Mouse (Mus musculus) heart, postnatal 14 days (tissue): ENCODE data around the gene Olfr156. TPM values are rescaled to one million over a fixed set of nuclear protein-coding genes. Genes with fewer than 3 reads are reported as not detected.
"Not testable (repeated sequence)": the region's sequence is repeated elsewhere in the genome, so short reads cannot be mapped to it uniquely, and the experiment has no call there.

Experiments
- DNase-seq, 2 experiments: peaks; one replicate each; pipeline ENCODE4 v3.0.0; 2021 to 2022
- intact Hi-C: fragments of 180-260 bp; cut with DNase I; formaldehyde crosslinking; loops from one replicate; pipeline ENCODE4 v1.15.1; 2025
- long read RNA-seq, 2 experiments: library from polyadenylated mRNA; stranded (forward); transcript quantifications; one replicate each; pipeline ENCODE4 v2.0.0; 2021
- total RNA-seq, 2 experiments: library from RNA; stranded (reverse); gene quantifications; 2 replicates each; pipeline ENCODE4 v1.2.3; 2021

Olfr156 gene
- not detected for total RNA-seq
- long read RNA-seq, experiment 1: 0 reads
- long read RNA-seq, experiment 2: 0 reads

DNA sequence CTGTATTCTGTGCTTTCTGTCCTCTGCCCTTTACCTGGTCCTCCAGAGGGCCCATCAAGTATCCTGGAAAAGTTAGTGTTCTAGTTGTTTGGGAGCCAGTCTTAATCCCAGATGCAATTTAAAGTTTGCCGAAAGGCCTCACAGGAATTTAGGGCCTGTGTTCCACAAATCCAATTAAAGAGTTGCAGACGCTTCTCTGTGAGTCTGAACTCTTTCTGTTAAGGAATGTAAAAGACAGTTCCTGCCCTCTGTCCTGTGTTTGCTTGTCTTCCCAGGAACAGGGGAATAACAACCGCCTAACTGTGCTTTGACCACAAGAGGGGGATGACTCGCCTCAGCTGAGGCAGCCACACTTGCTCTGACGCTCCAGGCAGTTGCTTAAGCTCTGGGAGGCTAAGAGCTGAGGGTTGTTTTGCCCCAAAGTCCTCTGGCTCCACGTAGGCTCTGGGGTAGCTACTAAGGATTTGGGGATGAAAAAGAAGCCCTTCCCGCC is at the start of gene Olfr156:
Olfr156 (minus strand) TSS at position 51 of the 493 bp plus-strand sequence.
- DNase-seq: peak; percentile 16 to 34
- intact Hi-C loops: loop anchor here (2.0 kb wide), 1 partner anchor 37 kb away; no protein-coding TSS in a partner anchor

DNA sequence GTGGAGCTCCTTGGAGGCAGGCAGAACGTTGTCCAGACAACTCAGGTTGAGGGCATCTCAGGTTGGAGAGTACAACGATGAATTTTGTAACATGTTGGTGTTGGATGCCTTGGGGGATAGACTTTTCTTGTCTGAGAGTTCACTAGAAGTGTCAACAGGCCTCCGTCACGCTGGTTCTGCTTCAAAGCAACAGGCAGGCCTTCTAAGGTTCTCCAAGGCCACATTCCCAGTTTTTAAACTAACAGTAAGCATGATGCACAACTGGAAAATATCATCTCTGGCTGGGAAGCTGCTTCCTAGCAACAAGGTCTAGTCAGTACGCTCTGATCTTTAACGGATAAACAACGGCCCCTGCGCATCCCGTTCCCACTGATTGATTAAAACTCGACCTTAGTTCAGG is 46.1 kb upstream of the Olfr156 start:
- intact Hi-C loops: loop anchor here (10.0 kb wide), 1 partner anchor 235 kb away; the partner anchor contains the start of gene Npr2

DNA sequence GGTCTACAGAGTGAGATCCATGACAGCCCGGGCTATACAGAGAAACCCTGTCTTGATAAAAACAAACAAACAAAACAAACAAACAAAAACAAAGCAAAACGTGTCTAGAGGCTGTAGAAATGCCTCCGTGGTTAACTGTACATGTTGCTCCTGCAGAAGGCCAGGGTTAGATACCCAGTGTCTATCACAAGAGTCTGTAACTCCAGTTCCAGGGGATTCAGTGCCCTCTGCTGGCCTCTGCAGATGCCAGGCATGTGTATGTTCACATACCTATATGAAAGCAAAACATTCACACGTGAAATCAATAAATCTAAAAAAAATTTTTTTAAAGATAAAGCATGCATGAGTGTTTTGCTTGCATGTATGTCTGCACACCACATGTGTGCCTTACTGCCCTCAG is 39.6 kb upstream of the Olfr156 start:
- DNase-seq: no peak
- intact Hi-C loops: loop anchor here (10.0 kb wide), 1 partner anchor 228 kb away; the partner anchor contains the start of gene Npr2

More for the DNA sequence above, 46.1 kb upstream of the Olfr156 start:
- no peak for DNase-seq

DNA sequence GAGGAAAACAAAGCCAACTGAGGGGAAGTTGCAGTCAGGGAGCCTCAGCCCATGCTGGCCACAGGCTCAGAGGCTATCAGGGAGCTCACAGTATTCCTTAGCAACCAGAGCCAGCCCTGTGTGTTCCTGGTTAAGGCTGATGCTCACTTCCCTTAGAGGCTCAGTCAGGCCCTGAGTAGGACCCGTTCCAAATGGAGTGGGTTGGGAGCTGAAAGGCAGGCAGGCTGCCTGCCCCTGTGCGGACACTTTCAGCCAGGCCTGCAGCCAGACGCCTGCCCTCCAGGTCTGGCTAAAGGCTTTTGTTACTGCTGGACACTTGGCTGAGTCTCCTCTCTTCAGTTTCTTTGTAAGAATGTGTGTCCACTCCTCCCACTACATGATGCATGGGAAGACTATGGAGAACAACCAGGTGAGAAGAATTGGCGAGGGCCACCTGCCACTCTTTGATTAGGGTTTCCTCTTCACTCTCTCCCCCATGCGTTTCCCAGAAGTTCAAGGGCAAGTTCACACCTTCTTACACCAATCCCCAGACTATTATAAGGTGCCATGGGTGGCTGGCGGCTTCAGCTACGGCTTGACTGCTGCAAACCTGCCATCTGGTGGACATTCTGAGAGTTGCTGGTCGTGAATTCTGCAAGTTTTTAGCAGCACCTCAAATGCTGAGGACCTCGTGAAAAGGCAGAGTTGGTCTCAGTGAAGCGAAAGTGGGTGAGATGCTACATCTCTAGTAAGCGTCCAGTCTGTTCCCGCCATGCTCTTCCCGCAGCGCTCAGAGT is 37.2 kb upstream of the Olfr156 start:
- peak; percentile 65 to 81 for DNase-seq
- intact Hi-C loops: loop anchor here (1.0 to 10.0 kb wide), 5 partner anchors 36 to 226 kb away; partner anchors contain the start of gene Npr2

DNA sequence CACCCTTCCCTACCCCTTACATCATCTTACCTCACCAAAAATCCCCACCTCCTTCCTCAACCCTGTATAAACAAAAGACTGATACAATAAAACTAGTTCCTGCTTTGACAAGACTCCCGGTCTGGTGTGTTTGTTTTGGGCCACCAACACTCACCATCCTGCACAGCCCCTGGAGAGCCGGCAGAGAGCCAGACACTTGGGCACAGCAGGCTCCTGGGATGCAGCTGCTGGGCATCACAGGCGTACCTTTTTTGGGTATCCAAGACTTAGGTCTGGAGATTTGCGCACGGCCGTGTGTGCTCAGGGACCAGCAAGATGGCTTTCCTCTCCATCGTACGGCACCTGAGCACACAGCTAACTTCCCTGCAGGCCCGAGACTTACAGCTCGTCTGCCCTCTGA is 36.2 kb upstream of the Olfr156 start:
- DNase-seq: no peak
- intact Hi-C loops: loop anchor here (2.0 to 10.0 kb wide), 3 partner anchors 35 to 225 kb away; partner anchors contain the start of gene Npr2

DNA sequence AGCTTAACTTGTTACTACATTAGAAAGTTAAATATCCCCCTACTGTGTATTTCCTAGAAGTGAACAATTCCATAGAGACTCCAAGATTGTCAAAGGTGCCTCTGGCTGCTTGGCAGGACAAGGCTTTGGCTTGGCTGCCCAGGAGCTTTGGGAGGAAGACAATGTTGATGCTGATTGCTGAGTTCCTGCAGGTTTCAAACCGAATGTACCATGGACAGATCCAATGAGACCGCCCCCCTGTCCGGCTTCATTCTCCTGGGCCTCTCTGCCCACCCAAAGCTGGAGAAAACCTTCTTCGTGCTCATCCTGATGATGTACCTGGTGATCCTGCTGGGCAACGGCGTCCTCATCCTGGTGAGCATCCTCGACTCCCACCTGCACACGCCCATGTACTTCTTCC is 30.4 kb upstream of the Olfr156 start:
- DNase-seq: no peak
- intact Hi-C loops: no loop called here

DNA sequence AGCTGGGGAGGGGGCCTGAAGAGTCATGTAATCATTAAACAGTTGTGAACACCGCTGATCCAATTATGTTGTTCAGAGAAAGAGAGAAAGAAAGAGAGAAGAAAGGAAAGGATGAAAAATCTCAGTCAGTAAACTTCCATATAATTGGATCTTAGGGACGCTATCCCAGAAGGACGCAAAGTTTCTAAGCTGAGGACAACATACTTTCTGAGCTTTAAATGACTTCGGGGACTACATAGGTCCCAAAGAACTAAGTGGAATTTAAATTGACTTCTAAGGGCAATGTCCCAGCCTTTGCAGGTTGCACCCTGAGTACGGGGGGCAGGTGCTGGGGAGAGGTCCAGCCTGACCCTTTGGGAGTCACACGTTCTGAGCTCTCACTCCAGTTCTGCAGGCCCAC is 27.6 kb upstream of the Olfr156 start, which contains the start of gene Olfr155:
Olfr155 (plus strand) TSS at position 301 of the 400 bp plus-strand sequence.
- DNase-seq: no peak
- intact Hi-C loops: no loop called here

DNA sequence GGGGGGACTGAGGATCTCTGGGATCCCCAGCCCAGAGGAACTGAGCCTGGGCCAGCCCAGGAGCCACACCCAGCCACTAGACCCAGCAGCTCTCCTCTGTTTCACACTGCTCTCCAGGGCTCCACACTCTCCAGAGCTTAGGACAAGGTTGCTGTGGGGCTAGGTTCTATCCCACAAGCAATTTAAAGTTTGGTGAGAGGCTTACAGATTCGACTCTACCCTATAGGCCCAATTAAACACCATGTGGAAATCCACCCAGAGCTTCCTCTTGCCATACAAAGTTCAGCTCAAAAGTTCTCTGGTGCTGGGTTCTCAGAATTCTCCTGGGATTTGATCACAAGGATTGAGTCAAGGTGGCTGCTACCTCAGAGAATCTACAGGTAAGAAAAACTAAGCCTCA is 16.4 kb upstream of the Olfr156 start, which contains the start of gene Olfr157:
Olfr157 (minus strand) TSS at position 101 of the 400 bp plus-strand sequence.
- DNase-seq: no peak
- intact Hi-C loops: no loop called here

DNA sequence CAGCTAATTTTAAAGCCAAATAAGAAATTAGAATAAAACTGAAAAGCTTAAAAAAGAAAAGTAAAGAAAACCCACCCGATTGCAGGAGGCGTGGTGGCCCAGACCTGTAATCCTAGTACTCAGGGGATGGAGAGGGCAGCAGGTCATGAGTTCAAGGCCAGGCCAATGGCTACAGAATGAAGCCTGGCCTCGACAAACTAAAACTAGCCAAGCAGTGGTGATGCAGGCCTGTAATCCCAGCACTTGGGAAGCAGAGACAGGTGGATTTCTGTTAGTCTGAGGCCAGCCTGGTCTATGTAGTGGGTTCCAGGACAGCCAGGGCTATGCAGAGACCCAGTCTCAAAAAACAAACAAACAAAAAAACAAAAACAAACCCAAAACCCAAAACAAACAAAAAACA is 14.6 kb upstream of the Olfr156 start:
- intact Hi-C loops: no loop called here
- no peak for DNase-seq

DNA sequence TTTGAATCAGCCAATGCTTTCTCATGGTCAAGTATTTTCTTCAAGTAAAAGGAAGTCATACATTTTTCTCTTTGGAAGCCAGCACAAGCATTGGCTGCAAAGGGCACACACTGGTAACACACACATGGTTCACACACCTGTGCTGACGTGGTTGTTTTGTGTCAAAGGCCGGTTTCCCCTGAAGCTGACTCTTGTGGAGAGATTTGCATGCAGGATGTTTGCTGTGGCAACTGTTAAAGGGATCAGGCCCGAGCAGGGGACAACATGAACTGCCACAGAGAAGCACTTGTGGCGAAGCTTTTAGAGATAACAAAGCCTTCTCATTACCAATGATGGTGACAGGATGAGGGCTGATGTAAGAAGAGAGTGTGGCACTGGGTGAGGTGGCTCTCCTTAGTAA is 11.1 kb upstream of the Olfr156 start:
- intact Hi-C loops: no loop called here
- no peak for DNase-seq

DNA sequence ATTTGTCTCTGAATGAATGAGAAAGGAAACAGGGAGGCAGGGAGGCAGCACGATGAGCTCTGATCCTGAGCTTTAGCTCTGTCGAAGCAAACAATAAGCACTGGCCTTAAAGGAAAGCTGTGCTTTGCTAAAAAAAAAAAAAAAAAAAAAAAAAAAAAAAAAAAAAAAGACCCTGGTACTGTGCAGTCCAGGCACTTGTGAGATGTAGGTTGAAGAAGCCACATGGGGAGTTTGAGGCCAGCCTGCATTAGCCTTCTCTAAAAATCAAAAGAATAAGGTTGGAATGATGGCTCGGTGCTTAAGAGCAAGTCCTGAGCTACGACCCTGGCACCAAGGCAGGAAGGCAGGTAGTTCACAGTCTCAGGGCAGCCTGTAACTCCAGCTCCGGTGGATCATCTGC is 10.1 kb upstream of the Olfr156 start:
- DNase-seq: no peak
- intact Hi-C loops: no loop called here

DNA sequence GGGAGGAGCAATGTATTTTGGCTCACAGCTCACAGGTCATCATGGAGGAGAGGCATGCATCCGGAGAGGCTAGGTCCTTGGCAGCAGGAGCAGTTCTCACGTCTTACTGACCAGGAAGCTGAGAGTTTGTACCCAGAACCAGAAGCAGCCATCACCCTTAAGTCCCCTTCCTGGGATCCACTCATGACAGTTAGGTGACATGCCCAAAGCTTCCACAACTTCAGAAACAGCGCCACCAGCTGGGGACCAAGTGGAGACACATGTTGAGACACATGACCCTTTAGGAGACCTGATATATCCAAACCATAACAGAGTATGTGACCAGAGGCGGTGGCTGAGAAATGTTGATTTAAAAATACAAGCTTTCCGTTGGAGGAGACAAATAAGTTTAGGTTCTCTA is 8.3 kb upstream of the Olfr156 start:
- DNase-seq: no peak
- intact Hi-C loops: no loop called here

DNA sequence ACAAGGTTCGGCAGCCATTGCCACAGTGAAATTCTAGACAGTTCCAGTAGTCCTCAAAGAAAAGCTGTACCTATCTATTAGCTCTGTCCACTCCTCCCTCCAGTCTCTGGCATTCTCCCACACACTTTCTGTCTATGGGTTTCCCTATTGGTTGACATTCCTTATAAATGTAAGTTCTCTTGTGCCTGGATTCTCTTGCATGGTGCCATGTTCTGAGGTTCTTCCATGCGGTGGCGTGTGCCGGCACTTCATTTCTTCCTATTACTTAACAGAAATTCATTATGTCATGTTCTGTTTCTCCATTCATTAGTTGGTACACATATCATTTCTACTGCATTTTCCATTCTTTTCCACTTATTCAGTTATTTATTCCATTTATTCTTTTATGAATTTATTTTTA is 5.1 kb upstream of the Olfr156 start:
- DNase-seq: no peak
- intact Hi-C loops: no loop called here

DNA sequence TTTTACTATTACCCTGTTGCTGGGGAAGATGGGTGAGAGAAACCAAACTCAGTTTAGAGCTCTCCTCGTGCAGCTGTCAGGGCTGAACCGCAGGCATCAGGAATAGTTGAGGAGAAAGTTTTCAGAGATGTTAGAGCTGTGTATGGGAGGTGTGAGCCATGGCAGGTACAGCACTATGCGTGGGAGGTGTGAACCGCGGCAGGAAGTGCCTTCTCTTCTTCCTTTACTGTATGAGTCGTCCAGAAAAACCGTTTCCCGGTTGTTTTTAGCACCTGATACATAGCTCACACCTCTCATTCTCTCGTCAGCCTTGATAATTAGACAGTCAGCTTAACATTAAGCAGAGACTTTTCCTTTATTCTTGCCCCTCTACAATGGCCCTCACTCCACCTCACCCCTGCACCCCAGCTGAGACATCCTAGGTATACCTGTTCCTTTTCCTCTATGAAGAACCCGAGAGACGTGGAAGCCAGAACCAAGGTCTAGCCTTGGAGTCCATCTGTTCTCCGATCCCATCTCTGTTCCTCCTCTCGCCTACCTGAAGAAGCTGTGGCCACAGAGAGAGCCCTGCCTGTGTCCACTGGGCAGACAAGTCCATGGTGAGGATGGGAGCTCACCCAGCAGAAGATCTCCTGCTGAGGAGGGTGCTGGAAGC is 672 bp downstream of the Olfr156 start:
- intact Hi-C loops: no loop called here

DNA sequence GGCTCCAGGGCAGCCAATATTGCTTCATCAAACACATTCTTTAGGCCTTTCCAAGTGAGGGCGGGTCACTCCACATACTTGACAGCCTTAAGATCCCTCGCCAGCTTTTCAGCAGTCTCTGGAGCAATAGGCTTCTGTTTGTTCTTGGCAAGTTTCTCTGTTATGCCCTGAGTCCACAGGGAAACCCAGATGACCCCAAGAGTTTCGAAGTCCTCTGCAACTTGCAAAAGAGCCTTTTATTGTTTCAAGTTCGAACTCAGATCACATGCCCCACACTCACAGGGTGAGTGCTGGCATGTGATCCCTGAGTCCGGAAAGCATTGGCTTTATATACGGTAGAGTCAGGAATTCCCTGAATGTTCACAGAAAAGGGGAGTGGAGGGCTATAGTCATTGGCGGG is 24.8 kb downstream of the Olfr156 start:
- intact Hi-C loops: no loop called here

More for the DNA sequence above, 672 bp downstream of the Olfr156 start:
- DNase-seq: no peak

DNA sequence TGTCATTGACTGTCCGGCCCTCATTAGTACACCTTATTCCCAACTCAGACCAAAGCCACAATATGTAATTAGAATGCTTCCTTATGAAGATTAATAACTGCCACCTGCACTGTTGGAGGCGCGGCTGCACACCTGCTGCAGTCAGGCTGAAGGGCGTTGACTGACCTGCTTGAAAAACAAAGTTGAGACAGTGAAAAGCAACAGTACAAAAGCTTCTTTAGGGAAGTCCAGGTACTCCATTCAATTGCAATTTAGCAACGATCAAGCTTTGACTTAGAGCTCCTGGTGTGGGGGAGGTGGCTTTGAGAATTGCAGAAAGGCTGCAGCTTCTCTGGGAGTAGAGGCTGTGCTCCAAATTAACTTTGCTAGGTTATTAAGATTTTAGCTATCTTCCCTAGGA is 27.9 kb downstream of the Olfr156 start:
- DNase-seq, intact Hi-C loops: not testable (repeated sequence)

More for the DNA sequence above, 24.8 kb downstream of the Olfr156 start:
- DNase-seq: no peak

DNA sequence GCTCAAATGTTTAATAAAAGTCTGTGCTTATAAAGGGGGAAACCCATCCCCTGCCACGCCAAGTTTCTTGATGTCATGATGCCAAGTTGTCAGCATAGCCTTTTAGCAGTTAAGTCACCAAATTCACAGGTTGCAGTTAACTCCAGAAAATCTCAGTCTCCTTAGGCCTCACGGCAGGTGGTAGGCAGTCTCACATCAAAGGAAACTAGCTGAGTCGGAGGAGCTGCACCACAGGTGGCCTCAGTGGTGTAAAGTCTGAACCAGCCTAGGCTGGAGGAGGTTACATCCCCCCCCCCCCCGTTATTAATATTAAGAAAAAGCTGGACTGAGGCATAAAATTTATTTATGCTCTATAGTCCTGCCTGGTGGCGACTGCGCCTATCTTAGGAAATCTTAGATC is 28.4 kb downstream of the Olfr156 start:
- no peak for DNase-seq
- intact Hi-C loops: no loop called here

DNA sequence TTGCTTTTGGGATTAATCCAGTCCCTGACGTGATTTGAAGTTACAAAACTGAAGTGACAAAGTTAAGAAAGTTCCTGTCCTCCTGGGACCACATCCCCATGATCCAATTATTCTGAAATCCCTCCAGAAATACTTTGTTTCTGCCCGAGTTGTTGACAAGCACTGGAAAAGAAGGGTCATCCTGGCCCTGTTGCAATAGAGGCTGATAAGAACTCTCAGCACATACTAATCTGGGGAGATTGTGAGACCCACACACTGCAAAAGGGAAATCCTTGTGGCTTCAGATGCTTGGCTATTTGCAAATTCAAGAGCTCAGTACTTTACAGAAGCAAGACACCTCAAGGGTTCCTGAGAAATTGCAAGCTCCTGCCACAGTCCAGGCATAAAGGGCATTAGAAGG is 51.4 kb downstream of the Olfr156 start:
- DNase-seq: no peak
- intact Hi-C loops: no loop called here

DNA sequence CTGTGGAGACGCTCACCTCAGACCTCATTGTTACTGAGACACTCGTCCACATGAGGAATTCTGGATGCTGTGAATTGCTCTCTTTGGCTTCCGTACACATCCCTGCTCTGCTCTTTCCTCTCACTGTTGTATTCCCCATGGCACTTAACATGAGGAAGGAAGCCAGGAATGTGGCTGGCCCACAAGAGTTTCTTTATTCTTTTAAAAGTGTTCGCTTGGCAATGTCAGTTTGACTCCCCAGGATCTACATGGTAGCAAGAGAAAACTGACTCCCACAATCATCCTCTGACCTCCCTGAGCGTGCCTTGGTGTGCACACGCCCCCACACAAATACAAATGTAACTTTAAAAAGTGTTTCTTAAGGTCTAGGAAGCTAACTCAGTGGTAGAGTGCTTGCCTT is 52.1 kb downstream of the Olfr156 start:
- peak in 1 of 2 experiments; percentile 15 for DNase-seq
- intact Hi-C loops: no loop called here

DNA sequence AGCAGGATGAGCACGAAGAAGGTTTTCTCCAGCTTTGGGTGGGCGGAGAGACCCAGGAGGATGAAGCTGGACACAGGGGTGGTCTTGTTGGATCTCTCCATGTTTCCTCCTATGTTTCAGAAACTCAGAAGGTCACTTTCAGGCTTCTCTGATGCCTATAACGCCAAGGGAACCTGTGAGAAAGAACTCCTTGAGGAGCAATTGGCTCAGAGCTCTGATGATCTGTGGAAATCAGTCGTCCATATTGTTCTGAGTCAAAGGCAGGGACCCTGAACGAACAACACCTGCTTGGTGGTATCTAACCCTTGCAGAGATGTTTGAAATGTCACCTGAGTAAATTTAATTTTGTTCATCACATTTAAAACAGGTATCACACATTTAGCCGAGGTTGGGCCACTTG is 52.8 kb downstream of the Olfr156 start, which contains the start of gene Olfr159:
Olfr159 (minus strand) TSS at position 101 of the 400 bp plus-strand sequence.
- intact Hi-C loops: no loop called here
- DNase-seq: no peak
